Mouse (Mus musculus): ENCODE measurements at regions not wholly inside any gene's neighbourhood (a gene's known extent, or its start where the extent isn't known, plus 50 kb on each side); places are given as distances from the start of the nearest gene placed in this dataset.

GRCm38 (mm10) chr8:88417307-88418095 lies 55.5 kb upstream of the Brd7 start:
- Histone ChIP-seq H3K4me1 (replicated peaks; ENCODE audit: control insufficient read depth, insufficient read depth) (no peaks in the 10 kb centered on the region), H3K4me3 (ENCODE audit: low read depth, low read length) (no peak overlapping the region), H3K4me2 (replicated peaks; ENCODE audit: low read depth) (no peak overlapping the region), H3K9me3 (ENCODE audit: control insufficient read depth, low read length) (no peaks in the 10 kb centered on the region), H3K27ac (replicated peaks) (no peak overlapping the region), H3K27me3 (ENCODE audit: control insufficient read depth, insufficient read depth, low read length) (no peaks in the 10 kb centered on the region), H3K9ac (ENCODE audit: low read length) (no peak overlapping the region), H3K36me3 (ENCODE audit: control insufficient read depth, insufficient read depth, low read length) (no peaks in the 10 kb centered on the region)
- ATAC-seq (ENCODE audit: low FRiP score, low TSS enrichment): no peak
- no peak for DNase-seq (ENCODE audit: low spot score)
- TF ChIP-seq EP300 (optimal IDR thresholded peaks at IDR 0.05) (no peak), CTCF (IDR thresholded peaks at IDR 0.05; ENCODE audit: low read depth) (no peak)
- 71% methylated on average over 13 of the region's 13 CpGs for WGBS

GRCm38 (mm10) chr8:88423264-88423663 lies 61.3 kb upstream of the Brd7 start:
- Histone ChIP-seq H3K4me1 (replicated peaks; ENCODE audit: control insufficient read depth, insufficient read depth) (no peaks in the 10 kb centered on the region), H3K4me3 (ENCODE audit: low read depth, low read length) (no peak overlapping the region), H3K4me2 (replicated peaks; ENCODE audit: low read depth) (no peak overlapping the region), H3K27ac (replicated peaks) (no peak overlapping the region), H3K27me3 (ENCODE audit: control insufficient read depth, insufficient read depth, low read length) (no peaks in the 10 kb centered on the region), H3K36me3 (ENCODE audit: control insufficient read depth, insufficient read depth, low read length) (no peaks in the 10 kb centered on the region), H3K9ac (ENCODE audit: low read length) (no peak overlapping the region), H3K9me3 (ENCODE audit: control insufficient read depth, low read length) (no peaks in the 10 kb centered on the region)
- ATAC-seq (ENCODE audit: low FRiP score, low TSS enrichment): no peak
- DNase-seq (ENCODE audit: low spot score): no peak
- no peak for TF ChIP-seq CTCF (IDR thresholded peaks at IDR 0.05; ENCODE audit: low read depth)
- TF ChIP-seq EP300 (optimal IDR thresholded peaks at IDR 0.05): no peak
- WGBS: 70% methylated on average over 2 of the region's 2 CpGs

GRCm38 (mm10) chr8:88428560-88428959 lies 66.6 kb upstream of the Brd7 start:
- TF ChIP-seq EP300 (optimal IDR thresholded peaks at IDR 0.05): no peak
- TF ChIP-seq CTCF (IDR thresholded peaks at IDR 0.05; ENCODE audit: low read depth): no peak
- H3K9me3 ChIP-seq (ENCODE audit: control insufficient read depth, low read length): no peaks in the 10 kb centered on the region
- no peak for ATAC-seq (ENCODE audit: low FRiP score, low TSS enrichment)

GRCm38 (mm10) chr8:88431389-88431788 lies 69.4 kb upstream of the Brd7 start:
- no peak overlapping the region for H3K4me2 ChIP-seq (replicated peaks; ENCODE audit: low read depth)
- WGBS: 58% methylated on average over 6 of the region's 6 CpGs
- H3K36me3 ChIP-seq (ENCODE audit: control insufficient read depth, insufficient read depth, low read length): no peaks in the 10 kb centered on the region
- no peak overlapping the region for H3K27ac ChIP-seq (replicated peaks)
- TF ChIP-seq EP300 (optimal IDR thresholded peaks at IDR 0.05) (no peak), CTCF (IDR thresholded peaks at IDR 0.05; ENCODE audit: low read depth) (no peak)
- no peaks in the 10 kb centered on the region for H3K4me1 ChIP-seq (replicated peaks; ENCODE audit: control insufficient read depth, insufficient read depth)
- no peak for DNase-seq (ENCODE audit: low spot score)
- no peaks in the 10 kb centered on the region for H3K9me3 ChIP-seq (ENCODE audit: control insufficient read depth, low read length)
- no peaks in the 10 kb centered on the region for H3K27me3 ChIP-seq (ENCODE audit: control insufficient read depth, insufficient read depth, low read length)
- no peak for ATAC-seq (ENCODE audit: low FRiP score, low TSS enrichment)
- no peak overlapping the region for H3K4me3 ChIP-seq (ENCODE audit: low read depth, low read length)
- no peak overlapping the region for H3K9ac ChIP-seq (ENCODE audit: low read length)

More at GRCm38 (mm10) chr8:88428560-88428959, 66.6 kb upstream of the Brd7 start:
- DNase-seq (ENCODE audit: low spot score): no peak
- Histone ChIP-seq H3K4me3 (ENCODE audit: low read depth, low read length) (no peak overlapping the region), H3K27me3 (ENCODE audit: control insufficient read depth, insufficient read depth, low read length) (no peaks in the 10 kb centered on the region), H3K4me1 (replicated peaks; ENCODE audit: control insufficient read depth, insufficient read depth) (no peaks in the 10 kb centered on the region), H3K9ac (ENCODE audit: low read length) (no peak overlapping the region), H3K27ac (replicated peaks) (no peak overlapping the region), H3K36me3 (ENCODE audit: control insufficient read depth, insufficient read depth, low read length) (no peaks in the 10 kb centered on the region), H3K4me2 (replicated peaks; ENCODE audit: low read depth) (no peak overlapping the region)
- 64% methylated on average over 5 of the region's 5 CpGs for WGBS

GRCm38 (mm10) chr8:88435686-88436085 lies 73.7 kb upstream of the Brd7 start:
- no peak overlapping the region for H3K27ac ChIP-seq (replicated peaks)
- H3K36me3 ChIP-seq (ENCODE audit: control insufficient read depth, insufficient read depth, low read length): no peaks in the 10 kb centered on the region
- H3K9me3 ChIP-seq (ENCODE audit: control insufficient read depth, low read length): no peaks in the 10 kb centered on the region
- ATAC-seq (ENCODE audit: low FRiP score, low TSS enrichment): no peak
- H3K9ac ChIP-seq (ENCODE audit: low read length): no peak overlapping the region
- H3K4me2 ChIP-seq (replicated peaks; ENCODE audit: low read depth): no peak overlapping the region
- DNase-seq (ENCODE audit: low spot score): no peak
- no peaks in the 10 kb centered on the region for H3K4me1 ChIP-seq (replicated peaks; ENCODE audit: control insufficient read depth, insufficient read depth)
- WGBS: 79% methylated on average over 2 of the region's 2 CpGs
- no peaks in the 10 kb centered on the region for H3K27me3 ChIP-seq (ENCODE audit: control insufficient read depth, insufficient read depth, low read length)
- TF ChIP-seq EP300 (optimal IDR thresholded peaks at IDR 0.05) (no peak), CTCF (IDR thresholded peaks at IDR 0.05; ENCODE audit: low read depth) (no peak)
- no peak overlapping the region for H3K4me3 ChIP-seq (ENCODE audit: low read depth, low read length)

GRCm38 (mm10) chr8:88440219-88440618 lies 78.2 kb upstream of the Brd7 start:
- WGBS: 67% methylated on average over 15 of the region's 15 CpGs
- no peaks in the 10 kb centered on the region for H3K36me3 ChIP-seq (ENCODE audit: control insufficient read depth, insufficient read depth, low read length)
- no peaks in the 10 kb centered on the region for H3K4me1 ChIP-seq (replicated peaks; ENCODE audit: control insufficient read depth, insufficient read depth)
- no peaks in the 10 kb centered on the region for H3K9me3 ChIP-seq (ENCODE audit: control insufficient read depth, low read length)
- TF ChIP-seq EP300 (optimal IDR thresholded peaks at IDR 0.05): no peak
- no peak for TF ChIP-seq CTCF (IDR thresholded peaks at IDR 0.05; ENCODE audit: low read depth)
- H3K4me3 ChIP-seq (ENCODE audit: low read depth, low read length): no peak overlapping the region
- H3K27ac ChIP-seq (replicated peaks): no peak overlapping the region
- no peak overlapping the region for H3K9ac ChIP-seq (ENCODE audit: low read length)
- no peaks in the 10 kb centered on the region for H3K27me3 ChIP-seq (ENCODE audit: control insufficient read depth, insufficient read depth, low read length)
- H3K4me2 ChIP-seq (replicated peaks; ENCODE audit: low read depth): no peak overlapping the region
- ATAC-seq (ENCODE audit: low FRiP score, low TSS enrichment) (no peak), DNase-seq (ENCODE audit: low spot score) (no peak)
